Mouse (Mus musculus) thymus, postnatal 4 days (tissue): ENCODE data around the gene Zgrf1.
A peak's percentile ranks its signal among the peaks of the same experiment; 100 is the strongest.

Experiments
- DNase-seq: peaks from one replicate; pipeline ENCODE4 v3.0.0; 2021

Zgrf1 gene

DNA sequence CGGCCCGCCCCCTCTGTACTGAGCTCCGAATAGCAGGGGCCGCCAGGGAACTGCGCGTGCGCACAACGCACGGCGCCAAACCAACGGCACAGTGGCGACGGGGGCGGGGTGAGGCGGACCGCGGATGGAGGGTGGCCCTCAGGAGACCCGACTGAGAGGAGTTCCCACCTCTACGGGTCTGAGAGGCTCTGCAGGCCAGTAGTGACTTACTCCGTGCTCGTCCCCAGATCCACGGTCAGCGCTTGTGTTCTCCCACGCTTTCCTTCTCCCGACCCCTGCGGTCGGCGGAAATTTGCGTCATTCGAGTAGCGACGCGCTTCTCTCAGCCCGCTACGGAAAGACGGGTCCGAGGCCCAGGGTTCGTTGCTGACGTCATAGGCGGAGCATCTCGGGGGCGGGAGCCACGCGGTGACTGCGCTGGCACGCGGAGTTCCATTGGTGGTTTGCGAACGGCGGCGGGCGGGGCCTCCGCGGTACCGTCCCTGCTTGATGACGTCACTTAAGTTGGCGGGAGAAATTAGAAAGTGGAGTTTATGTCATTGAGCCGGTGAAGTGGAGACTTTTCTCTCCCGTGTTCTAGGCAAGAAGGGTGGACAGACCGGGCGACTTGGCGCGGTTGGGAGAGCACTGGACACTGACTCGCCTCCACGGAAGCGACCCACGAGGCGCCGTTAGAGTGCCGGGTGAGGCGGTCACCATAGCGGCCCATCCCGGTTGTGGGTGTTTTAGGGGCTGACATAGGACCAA is at the start of gene Zgrf1, which contains the start of gene Larp7:
TSS of gene Zgrf1 (plus strand) at position 517 of the 747 bp plus-strand sequence.
TSS of gene Larp7 (minus strand) at position 377 of the 747 bp plus-strand sequence.
- DNase-seq = peak; percentile 98

DNA sequence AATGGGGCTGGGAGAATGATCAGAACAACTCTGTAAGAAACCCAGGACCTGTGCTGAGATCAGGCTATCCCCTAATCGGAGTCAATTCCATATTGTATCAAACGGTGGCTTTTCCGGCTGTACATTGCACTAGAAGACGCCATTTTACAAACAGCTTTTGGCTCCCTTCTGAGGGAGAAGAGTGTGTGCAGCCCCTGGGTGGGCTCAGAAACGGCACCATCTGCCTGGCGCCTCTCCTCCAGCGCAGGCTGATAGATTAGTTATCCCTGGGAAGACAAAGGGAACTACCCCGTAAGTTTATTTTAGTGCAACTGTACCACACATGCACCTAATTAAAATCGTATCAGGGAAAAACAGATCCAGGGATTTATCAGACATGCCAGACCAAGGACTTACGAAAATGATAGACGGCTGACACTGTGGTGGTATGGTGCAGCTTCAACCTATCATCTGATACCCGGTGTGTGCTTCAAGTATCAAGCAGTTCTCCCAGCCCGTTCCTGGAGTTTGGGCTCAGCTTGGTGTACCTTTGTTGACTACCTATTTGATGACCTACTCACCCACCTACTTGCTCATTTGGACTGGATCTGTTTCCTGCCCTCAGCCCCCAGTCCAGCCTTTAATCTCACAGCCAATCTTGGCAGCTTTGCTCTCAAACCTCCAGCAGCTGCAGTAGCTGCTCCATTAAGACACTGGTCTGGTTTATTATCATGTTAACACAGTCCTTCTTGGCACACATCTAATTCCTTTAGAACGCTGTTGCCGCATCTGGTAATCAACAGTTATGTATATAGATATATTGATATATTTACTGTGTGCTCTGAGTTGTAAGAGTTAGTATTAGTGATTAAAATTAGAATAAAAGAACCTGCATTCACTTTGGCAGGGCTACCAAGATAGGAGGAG is 45.2 kb upstream of the Zgrf1 start:
- no peak for DNase-seq

DNA sequence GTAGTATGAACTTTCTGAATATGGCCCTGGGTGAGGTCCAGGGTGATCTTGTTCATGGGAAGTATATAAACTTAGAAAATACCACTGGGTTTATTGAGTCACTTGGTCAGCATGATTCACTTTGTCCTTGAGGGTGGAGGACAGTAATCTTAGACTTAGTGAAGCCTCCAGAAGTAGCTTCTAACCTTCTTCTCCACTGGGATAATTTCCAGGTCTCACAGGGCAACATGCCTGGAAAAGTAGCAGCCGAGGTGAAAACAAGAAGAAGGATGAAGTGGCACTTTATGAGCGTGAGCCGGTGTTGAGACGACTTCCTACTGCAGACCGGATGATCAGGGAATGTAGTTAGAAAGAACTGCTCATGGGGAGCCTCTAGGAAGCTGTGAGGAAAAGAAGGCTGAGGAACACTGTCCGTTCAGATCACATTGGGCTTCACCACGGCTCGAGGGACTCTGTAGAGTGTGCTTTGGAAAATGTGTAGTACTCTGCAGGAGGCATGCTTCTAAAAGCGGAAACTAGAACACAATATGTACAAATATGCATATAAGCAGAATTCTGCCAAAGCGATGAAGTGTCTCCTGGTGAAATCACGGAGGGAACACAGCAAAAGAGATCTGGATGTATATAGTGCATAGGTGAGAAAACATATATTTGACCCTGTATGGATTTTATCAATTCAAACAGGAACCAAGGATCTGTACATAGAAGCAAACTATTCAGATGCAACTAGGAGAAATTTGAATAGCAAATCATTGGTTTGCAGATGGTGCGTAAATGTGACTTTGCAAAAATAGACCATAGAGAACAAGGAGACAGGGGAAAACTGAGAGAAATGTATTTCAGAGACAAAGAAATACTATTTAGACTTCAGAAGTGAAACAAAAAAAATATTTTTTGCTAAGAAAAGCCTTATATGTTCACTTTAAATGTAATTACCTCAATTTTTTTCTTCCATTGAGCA is 41.2 kb upstream of the Zgrf1 start:
- no peak for DNase-seq

DNA sequence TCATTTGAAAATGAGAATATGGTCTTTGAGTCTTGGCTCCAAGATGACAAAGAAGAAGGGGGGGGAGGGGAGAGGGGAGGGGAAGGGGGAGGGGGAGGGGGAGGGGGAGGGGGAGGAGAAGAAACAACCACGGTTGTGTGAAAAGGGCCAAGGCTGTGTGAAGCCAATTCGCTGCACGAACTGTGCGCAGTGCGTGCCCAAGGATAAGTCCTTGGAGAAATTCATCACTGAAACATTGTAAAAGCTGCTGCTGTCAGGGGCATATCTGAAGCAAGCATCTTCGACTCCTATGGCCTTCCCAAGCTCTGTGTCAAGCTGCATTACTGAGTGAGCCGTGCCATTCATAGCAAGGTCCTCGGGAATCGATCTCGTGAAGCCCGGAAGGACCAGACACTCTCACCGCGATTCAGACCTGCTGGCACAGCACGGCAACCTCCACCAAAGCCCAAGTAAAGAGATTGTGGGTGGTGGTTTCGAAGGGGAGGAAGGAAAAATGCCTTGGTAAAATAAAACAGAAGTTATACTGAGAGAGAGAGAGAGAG is 40.4 kb upstream of the Zgrf1 start:
- no peak for DNase-seq

DNA sequence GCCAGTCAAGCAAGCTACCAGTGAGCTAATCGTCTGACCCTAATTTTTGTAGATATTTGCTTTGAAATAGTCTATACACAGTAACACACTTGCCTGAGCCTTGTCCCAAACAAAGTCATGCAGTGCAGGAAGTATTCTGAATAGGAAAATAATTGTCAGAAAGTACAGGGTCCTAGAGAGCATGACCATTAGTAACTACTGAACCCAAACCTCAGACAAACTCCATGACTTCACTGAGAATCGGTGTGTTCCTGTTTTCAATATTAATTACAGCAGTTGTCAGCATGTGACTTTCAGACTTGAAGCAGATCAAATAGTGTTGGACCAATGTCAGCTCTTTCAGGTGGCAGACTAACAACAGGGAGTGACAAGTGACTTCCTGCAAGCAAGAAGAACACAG is 39.6 kb upstream of the Zgrf1 start:
- DNase-seq = no peak

DNA sequence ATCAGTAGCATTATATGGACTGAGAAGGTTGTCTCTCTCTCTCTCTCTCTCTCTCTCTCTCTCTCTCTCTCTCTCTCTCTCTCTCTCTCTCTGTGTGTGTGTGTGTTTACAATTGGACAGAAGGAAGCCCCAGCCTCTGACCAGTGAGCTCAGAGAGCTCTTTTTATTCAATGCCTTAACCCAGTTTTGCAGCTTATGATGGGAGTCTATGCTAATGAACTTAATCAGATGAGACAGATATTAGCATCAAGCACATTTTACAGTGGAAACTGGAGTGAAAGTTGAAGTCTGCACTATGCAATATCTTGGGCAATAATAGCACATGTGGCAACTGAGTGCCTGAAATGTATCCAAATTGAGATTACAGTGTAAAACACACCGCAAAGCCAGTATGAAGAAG is 38.0 kb upstream of the Zgrf1 start:
- no peak for DNase-seq

DNA sequence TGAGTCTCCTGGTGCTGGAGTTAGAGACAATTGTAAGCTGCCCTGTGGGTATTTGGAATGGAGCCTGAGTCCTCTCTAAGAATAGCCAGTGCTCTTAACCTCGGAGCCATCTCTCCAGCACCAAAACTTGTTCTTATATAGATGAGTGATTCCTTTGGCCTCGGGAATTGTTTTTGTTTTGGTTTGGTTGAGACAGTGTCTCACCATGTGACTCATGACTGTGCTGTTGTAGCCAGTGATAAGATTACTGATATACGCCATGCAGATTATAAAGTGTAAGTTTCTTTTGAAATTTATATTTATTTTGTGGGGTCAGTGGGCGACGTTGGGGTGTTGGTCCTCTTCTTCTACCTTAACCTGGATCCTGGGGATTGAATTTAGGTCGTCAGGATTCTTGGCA is 33.0 kb upstream of the Zgrf1 start:
- DNase-seq = no peak

DNA sequence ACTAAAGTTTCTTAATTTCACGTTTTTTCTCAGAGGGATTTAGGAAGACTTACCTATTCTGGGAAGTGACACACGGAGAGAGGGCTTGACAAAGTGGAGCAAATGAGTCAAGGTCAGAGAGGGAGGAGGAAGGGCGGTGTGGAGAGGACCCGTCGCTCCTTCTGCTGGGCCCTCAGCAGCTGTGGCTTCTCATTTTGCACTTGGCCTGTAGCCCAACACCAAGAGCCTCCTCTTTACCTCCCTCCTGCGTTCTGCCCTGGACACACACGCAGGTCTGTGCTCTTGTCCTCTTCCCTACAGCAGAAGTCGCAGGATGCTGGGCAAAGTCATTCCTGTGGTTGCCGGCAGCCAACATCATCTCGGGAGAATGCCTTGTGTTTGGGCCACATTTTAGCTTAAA is 32.1 kb upstream of the Zgrf1 start:
- no peak for DNase-seq

DNA sequence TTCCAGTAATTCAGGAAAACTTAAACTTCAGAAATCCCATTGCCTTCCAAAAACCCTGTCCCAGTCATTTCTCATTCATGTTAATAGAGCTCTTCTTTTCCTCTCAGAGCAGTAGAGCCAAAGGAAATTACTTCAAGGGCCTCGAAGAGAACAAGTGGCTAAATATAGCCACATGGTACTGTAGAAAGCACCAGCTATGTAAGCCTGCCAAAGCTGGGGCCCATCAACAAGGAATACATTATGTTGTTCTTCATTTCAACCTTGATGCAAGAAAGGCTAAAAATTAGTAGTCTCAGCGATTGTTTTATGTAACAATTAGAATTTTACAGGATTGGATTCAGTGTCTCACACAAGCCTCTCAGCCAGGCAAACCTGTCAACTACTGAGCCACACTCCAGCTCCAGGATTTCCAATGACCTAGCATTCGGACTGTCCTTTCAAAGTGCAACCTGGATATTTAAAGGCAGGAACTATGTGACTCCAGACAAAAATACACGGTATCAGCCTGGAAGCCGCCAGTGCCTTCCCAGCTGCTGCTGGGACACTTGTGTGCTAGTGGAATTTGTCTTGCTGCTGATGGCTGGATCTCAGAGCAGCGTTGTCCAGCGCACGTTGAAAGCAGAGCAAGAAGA is 28.0 kb upstream of the Zgrf1 start:
- no peak for DNase-seq

DNA sequence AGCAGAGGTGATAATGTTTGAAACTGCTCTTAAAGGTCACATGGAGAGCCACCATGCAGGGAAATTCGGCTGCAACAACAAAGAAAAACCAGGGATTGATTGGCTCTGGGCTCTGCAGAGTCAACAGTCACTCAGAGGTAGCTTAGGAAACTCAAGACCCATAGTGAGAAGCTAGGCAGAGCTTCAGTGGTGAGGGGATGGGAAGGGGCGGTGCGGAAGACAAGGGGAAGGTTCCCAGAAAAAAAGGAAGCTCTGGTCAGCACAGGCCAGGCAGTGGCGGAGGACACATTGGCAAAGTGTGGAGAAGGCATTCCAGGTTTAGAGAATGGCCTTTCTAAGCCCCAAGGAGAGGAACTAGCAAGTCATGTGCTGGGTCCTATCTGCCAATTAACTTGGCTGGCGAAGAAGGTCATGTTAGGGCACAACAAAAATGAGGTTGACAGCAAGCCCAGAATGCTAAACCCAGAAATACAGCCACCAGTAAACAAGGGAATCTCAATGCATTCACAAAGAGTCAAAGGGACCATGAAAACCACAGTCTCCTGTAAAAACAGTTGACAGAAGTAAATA is 25.7 kb upstream of the Zgrf1 start:
- DNase-seq = no peak

DNA sequence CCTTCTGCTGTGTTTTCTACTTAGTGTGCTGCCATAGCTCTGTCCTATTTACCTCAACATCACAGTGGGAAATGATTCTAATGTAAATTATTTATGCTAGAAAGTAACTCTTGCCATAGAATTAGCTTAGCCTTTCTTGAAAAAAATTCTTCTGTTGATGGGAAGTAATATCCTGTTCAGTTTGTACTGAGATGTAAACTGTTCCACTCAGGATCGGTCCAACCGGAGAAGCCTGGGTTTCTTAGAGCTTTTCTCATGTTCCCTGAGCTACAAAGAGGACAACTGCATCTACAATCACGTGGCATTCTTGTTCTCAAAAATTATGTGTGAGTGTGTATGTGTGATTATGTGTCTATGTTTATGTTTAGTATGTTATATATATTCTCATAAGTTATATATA is 24.1 kb upstream of the Zgrf1 start:
- no peak for DNase-seq

DNA sequence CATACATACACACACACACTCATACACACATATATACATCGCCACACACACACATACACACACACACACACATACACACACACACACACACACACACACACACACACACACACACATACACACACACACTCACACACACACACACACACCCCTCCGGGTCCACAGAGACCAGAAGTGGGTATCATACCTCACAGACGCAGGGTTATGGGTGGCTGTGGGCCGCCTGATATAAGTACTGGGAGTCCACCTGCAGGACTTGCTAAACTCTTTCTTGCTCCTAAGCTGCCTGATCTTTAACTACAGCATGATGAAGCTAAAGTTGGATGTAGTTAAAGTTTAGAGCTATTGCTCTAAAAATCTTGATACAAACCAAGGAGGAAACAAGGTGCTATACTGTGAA is 23.5 kb upstream of the Zgrf1 start:
- DNase-seq = no peak

DNA sequence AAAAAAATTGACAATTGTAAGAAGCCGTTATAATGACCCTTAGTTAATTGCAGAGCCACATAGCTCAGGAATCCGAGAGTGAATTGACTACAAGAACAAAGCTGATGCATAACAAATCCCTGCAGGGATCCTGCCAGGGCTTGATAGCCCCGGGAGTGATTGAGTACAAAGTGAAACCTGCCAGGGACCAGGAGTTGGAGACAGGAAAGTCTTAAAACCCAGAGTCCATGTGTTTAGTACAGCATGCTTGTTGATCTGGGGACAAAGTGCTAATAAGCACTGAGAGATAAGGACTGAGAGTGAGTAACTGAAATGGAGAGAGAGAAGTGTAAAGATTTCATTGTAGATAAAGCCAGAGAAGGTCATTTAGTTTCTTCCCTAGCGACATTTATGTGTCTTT is 23.0 kb upstream of the Zgrf1 start:
- no peak for DNase-seq

DNA sequence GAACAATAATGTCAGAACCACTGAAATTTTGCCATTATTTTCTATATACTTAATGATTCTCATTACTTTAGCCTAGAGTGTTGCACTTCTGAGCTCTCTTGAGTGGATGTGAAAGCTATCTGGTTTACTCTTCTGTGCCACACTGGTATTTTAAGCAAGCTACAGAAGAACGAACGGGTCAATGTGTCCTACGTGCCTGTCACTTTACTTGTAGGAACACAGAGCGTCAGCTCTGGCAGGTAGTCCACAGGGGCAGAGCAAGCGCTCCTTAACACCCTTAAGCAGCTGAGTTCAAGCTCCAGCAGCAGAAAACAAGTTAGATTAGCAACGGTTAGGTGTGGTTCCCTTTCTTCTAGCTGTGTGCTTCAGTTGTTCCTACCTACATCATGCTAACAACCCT is 14.1 kb upstream of the Zgrf1 start:
- no peak for DNase-seq

DNA sequence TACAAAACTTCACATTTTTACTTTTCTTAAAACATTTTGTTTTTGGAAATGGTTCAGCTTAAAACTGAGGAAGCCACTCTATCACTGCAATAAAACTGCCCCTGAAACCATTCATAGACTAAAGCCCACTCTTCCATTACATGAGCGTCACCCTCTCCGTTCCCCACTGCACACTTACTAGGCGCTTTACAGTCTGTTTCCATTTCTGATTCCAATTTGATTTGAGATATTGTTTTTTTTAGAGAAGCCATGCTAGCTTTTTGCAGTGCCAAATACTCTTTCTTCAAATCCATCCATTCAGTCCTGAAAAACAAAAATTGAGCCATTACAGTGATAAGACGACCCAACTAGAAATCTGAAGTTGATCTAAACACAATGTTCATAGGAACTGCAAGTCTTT is 9.3 kb upstream of the Zgrf1 start:
- DNase-seq = no peak

DNA sequence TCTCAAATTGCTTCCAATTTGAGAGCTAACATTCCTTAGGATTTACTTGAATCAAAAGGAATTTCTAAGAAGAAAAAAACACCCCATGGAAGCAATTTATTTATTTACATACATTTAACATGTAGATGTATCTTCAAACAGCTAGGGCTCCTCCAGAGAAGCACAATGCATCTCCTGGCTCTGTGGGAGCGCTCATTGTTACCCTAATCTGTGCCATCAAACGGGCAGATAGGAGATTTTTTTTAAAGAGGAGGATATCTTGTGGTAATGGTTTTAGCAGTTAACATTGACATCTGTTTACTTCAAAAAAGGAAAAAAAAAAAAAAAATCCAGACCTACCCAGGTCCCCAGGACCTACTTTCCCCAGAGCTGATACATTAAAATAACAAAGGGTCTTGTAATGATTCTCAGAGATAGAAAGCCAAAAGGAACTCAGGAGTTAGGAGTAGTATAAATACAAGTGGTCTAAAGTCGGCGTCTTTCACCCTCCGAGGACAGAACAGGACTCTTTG is 8.6 kb upstream of the Zgrf1 start:
- DNase-seq = no peak

DNA sequence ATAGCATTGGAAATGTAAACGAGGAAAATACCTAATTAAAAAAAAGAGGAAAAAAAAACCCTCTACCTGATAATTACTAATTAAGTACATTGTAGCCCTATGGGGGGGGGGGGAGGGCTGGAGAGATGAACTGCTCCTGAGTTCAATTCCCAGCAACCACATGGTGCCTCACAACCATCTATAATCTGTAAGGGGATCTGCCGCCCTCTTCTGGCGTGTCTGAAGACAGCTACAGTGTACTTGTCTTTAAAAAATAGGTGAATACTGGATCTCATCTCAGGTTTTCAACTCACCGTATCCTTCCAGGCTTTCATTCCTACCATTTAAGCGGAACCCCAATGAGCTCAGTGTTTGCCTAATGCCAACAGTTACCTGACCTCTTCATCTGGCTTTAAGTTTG is 5.4 kb upstream of the Zgrf1 start:
- peak; percentile 74 for DNase-seq

DNA sequence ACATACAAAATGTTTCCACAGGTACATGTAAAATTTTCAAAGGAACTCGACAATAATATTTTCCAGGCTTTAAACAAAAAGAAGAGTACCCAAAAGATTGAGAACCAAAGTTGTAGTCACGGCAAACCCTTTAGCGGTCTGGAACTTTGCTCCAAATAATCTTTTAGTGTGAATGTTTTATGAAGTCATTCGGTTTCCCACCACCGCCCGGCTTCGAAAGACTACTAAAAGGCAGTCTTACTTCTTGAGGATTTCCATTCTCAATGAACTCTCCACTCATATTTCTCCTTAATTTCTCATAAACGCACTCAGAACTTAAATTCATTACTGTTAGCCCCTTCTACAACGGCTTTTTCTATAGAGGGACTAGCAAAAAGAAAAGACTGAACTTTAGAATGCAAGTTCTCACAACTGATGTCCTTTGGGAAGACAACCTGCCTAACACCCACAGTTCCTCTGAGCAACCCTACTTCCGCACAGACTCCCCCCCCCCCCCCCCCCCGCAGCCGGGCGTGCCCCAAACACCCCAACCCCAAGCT is 786 bp upstream of the Zgrf1 start:
- DNase-seq = peak; percentile 40

DNA sequence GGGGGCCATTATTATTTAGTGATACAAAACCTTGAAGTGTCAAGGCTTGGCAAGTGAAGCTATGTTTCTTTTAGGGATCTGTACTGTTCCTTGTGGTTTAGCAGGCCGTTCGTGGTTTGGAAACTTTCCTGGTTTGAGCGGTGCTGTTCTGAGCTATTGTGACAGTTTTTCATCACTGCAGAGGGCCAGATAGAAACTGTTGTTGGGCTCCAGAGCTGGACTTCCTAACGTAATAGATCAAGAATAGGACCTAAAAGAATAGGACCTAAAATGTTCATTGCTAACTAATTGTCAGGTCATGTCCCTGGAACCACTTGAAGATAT is 393 bp downstream of the Zgrf1 start:
- DNase-seq = no peak

DNA sequence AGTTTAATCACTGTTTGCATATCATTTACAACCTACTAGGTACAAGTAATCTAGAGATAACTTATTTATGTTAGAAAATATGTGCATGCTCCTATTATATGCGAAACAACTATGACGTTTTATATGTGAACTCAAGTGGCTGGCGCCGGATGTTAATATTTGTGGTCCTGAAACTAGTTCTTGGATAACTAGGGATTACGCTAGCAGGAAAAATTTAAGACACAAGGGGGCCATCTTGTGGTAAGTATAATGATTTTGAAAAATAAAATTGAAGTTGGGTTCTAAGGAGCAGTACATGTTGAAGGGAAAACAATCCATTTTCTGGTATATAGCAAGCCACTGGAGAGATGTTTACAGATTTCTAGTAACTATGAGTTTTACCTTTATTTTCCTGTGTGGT is 1.4 kb downstream of the Zgrf1 start:
- no peak for DNase-seq

DNA sequence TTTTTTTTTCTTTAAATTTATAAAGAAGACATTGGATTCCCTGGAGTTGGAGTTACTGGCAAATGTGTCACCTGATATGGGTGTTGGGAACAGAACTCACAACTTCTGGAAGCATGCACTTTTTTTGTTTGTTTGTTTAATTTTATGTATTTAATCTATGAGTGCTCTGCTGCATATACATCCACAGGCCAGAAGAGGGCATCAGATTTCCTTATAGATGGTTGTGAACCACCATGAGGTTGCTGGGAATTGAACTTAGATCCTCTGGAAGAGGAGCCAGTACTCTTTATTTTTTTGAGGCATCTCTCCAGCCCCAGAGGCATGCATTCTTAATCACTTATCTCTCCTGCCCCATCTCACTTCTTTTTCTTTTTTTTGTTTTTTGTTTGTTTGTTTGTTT is 4.9 kb downstream of the Zgrf1 start:
- no peak for DNase-seq

DNA sequence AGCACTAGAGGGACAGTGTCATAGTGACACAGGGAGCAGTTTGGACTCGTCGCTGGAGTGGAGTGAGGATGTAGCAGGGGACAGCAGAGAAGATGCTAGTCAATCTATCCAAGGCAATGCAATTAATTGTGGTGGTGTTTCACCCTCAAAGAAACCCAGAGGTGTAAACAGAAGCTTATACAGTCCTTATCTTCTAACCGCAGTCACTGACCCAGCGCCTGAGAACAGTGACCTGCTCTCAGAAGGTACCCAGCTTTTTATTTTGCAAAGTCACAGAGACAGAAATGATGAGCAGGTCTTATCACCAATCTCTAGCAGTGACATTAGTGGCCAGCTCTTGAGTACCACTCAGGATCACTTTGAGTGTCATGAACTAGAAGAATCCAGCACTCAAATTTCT is 9.7 kb downstream of the Zgrf1 start:
- no peak for DNase-seq
